Mouse (Mus musculus): ENCODE measurements at regions not wholly inside any gene's neighbourhood (a gene's known extent, or its start where the extent isn't known, plus 50 kb on each side); places are given as distances from the start of the nearest gene placed in this dataset.

DNA sequence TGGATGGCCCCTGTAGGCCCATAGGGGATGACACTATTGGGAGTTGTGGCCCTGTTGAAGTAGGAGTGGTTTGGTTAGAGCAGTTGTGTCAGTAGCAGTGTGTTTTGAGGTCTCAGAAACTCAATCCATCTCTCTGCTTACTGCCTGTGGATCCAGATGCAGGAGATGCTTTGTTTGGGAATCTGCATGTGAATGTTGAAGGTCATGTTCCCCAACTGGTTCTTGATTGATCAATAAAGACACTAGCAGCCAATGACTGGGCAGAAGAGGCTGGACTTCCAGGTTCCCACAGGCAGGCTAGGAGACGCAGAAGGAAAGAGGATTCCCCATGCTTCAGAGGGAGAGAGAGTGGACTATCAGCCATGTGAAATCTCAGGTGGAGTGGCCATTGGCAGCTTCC lies 1309.9 kb downstream of the Gm37988 start:
- no peak for TF ChIP-seq CTCF (IDR thresholded peaks at IDR 0.05; ENCODE audit: borderline replicate concordance, control insufficient read depth, extremely low read depth, insufficient read depth, low read length, poor library complexity)
- no peak for TF ChIP-seq POLR2A (IDR thresholded peaks at IDR 0.05; ENCODE audit: control insufficient read depth, extremely low read depth, insufficient read depth, low read length, poor library complexity)
